In genomic region chr11:120905430-120905873, GRCm38 (mm10) we compare ENCODE assay signal across 8 mouse cellular contexts. TPM values are rescaled to one million over a fixed set of nuclear protein-coding genes. Genes with fewer than 3 reads are reported as not detected.
DNase-seq lines count a peak whose midpoint lies in the region; ATAC-seq and TF ChIP-seq lines count a peak whose summit lies in the region.

No protein-coding gene starts in this region.

- no peak overlapping the region for H3ac ChIP-seq in myocyte (ENCODE audit: control insufficient read depth, insufficient read length)

- no peak overlapping the region for H3K4me3 ChIP-seq in midbrain, embryonic 11.5 days (ENCODE audit: low read depth, low read length)
- H3K4me3 ChIP-seq in midbrain, embryonic 16.5 days (ENCODE audit: low read depth, low read length) = no peak overlapping the region
- H3K4me3 ChIP-seq in cortical plate, adult 2 months (ENCODE audit: insufficient read depth, low read length) = no peak overlapping the region
- H3K4me3 ChIP-seq in limb, embryonic 12.5 days (replicated peaks) = no peak overlapping the region
- H3K4me3 ChIP-seq in myocyte = no peak overlapping the region
- no peak overlapping the region for H3K4me3 ChIP-seq in stomach, embryonic 14.5 days (ENCODE audit: low read depth, low read length)

- WGBS in midbrain, embryonic 11.5 days = 17% methylated on average over 1 of the region's 1 CpGs
- 3% methylated on average over 1 of the region's 1 CpGs for WGBS in midbrain, embryonic 16.5 days
- WGBS in limb, embryonic 12.5 days = 18% methylated on average over 1 of the region's 1 CpGs
- WGBS in stomach, embryonic 14.5 days = 37% methylated on average over 1 of the region's 1 CpGs

- no peaks in the 10 kb centered on the region for H3K9me3 ChIP-seq in midbrain, embryonic 11.5 days (ENCODE audit: control insufficient read depth, low read length)
- no peaks in the 10 kb centered on the region for H3K9me3 ChIP-seq in midbrain, embryonic 16.5 days (replicated peaks; ENCODE audit: control insufficient read depth, low read length, poor library complexity, severe bottlenecking)
- H3K9me3 ChIP-seq in limb, embryonic 12.5 days = no peaks in the 10 kb centered on the region
- H3K9me3 ChIP-seq in stomach, embryonic 14.5 days (ENCODE audit: control insufficient read depth, low read depth, low read length) = no peaks in the 10 kb centered on the region

- peak; percentile 100 for TF ChIP-seq CTCF in cortical plate, adult 2 months (IDR thresholded peaks at IDR 0.05; ENCODE audit: extremely low read depth, insufficient read depth, low read length)

- H3K79me2 ChIP-seq in myocyte (ENCODE audit: control insufficient read depth, insufficient read depth) = no peaks in the 10 kb centered on the region

- H3K4me1 ChIP-seq in midbrain, embryonic 11.5 days (ENCODE audit: control insufficient read depth, insufficient read depth, low read length) = no peaks in the 10 kb centered on the region
- no peaks in the 10 kb centered on the region for H3K4me1 ChIP-seq in midbrain, embryonic 16.5 days (ENCODE audit: control insufficient read depth, insufficient read depth, low read length)
- H3K4me1 ChIP-seq in cortical plate, adult 2 months (ENCODE audit: control insufficient read depth, insufficient read depth, low read length) = no peaks in the 10 kb centered on the region
- H3K4me1 ChIP-seq in limb, embryonic 12.5 days (replicated peaks) = no peaks in the 10 kb centered on the region
- H3K4me1 ChIP-seq in stomach, embryonic 14.5 days (ENCODE audit: control insufficient read depth, insufficient read depth, low read length) = no peaks in the 10 kb centered on the region

- no peak for TF ChIP-seq POLR2A in cortical plate, adult 2 months (IDR thresholded peaks at IDR 0.05; ENCODE audit: extremely low read depth, insufficient read depth, low read length)
- no peak for TF ChIP-seq POLR2A in myocyte (IDR thresholded peaks at IDR 0.05; ENCODE audit: insufficient read length, low read depth)

- 0 out of 2 replicates have a peak, but pooled peaks cover 3% of the 10 kb centered on the region for H3K36me3 ChIP-seq in midbrain, embryonic 11.5 days (ENCODE audit: control insufficient read depth, insufficient read depth, low read length)
- peaks cover 3% of the 10 kb centered on the region; the same call in 1 of the 2 replicates for H3K36me3 ChIP-seq in midbrain, embryonic 16.5 days (ENCODE audit: control insufficient read depth, insufficient read depth, low read length)
- H3K36me3 ChIP-seq in limb, embryonic 12.5 days = peaks cover 26% of the 10 kb centered on the region
- H3K36me3 ChIP-seq in myocyte (ENCODE audit: control insufficient read depth, insufficient read depth) = no peaks in the 10 kb centered on the region
- no peaks in the 10 kb centered on the region for H3K36me3 ChIP-seq in stomach, embryonic 14.5 days (ENCODE audit: control insufficient read depth, insufficient read depth, low read length)

- DNase-seq in midbrain, embryonic 11.5 days (ENCODE audit: low spot score, missing footprints) = peak; percentile 97
- peak; percentile 95 for DNase-seq in heart, adult 11 months
- DNase-seq in kidney, adult 8-10 months = peak; percentile 58 to 78

- H3K9ac ChIP-seq in midbrain, embryonic 11.5 days (ENCODE audit: low read length) = no peak overlapping the region
- H3K9ac ChIP-seq in midbrain, embryonic 16.5 days (ENCODE audit: low read depth, low read length) = no peak overlapping the region
- no peak overlapping the region for H3K9ac ChIP-seq in limb, embryonic 12.5 days (replicated peaks)
- no peak overlapping the region for H3K9ac ChIP-seq in stomach, embryonic 14.5 days (replicated peaks; ENCODE audit: low read depth, low read length)

- peak; percentile 67; the same call in 1 of the 2 replicates for ATAC-seq in midbrain, embryonic 11.5 days (ENCODE audit: low FRiP score)
- no peak for ATAC-seq in midbrain, embryonic 16.5 days
- peak; percentile 71; the same call in 1 of the 2 replicates for ATAC-seq in limb, embryonic 12.5 days (ENCODE audit: insufficient number of reproducible peaks, insufficient read depth, low FRiP score, low TSS enrichment, low read depth)
- ATAC-seq in stomach, embryonic 14.5 days (ENCODE audit: insufficient number of reproducible peaks, insufficient read depth, low FRiP score, low read depth) = peak; percentile 76; the same call in 1 of the 2 replicates

- H3K27me3 ChIP-seq in midbrain, embryonic 11.5 days (ENCODE audit: control insufficient read depth, insufficient read depth, low read length) = no peaks in the 10 kb centered on the region
- no peaks in the 10 kb centered on the region for H3K27me3 ChIP-seq in midbrain, embryonic 16.5 days (ENCODE audit: control insufficient read depth, insufficient read depth, low read depth, low read length)
- no peaks in the 10 kb centered on the region for H3K27me3 ChIP-seq in limb, embryonic 12.5 days
- H3K27me3 ChIP-seq in myocyte (ENCODE audit: control insufficient read depth, insufficient read depth, insufficient read length) = no peaks in the 10 kb centered on the region
- H3K27me3 ChIP-seq in stomach, embryonic 14.5 days (ENCODE audit: control insufficient read depth, insufficient read depth, low read length) = no peaks in the 10 kb centered on the region

- no peak overlapping the region for H3K27ac ChIP-seq in midbrain, embryonic 11.5 days (ENCODE audit: low read depth, low read length)
- H3K27ac ChIP-seq in midbrain, embryonic 16.5 days (ENCODE audit: low read length) = no peak overlapping the region
- no peak overlapping the region for H3K27ac ChIP-seq in cortical plate, adult 2 months (ENCODE audit: insufficient read depth, low read length)
- H3K27ac ChIP-seq in limb, embryonic 12.5 days = no peak overlapping the region
- no peak overlapping the region for H3K27ac ChIP-seq in stomach, embryonic 14.5 days (ENCODE audit: low read length)

- H3K4me2 ChIP-seq in midbrain, embryonic 11.5 days = no peak overlapping the region
- H3K4me2 ChIP-seq in midbrain, embryonic 16.5 days (ENCODE audit: low read length) = no peak overlapping the region
- H3K4me2 ChIP-seq in limb, embryonic 12.5 days = no peak overlapping the region
- no peak overlapping the region for H3K4me2 ChIP-seq in myocyte (ENCODE audit: low read depth)
- H3K4me2 ChIP-seq in stomach, embryonic 14.5 days (replicated peaks; ENCODE audit: low read depth, low read length) = no peak overlapping the region

TF ChIP-seq in myocyte, 11 proteins besides CTCF, POLR2A, EP300 and RAD21:
- TF ChIP-seq MYOG (IDR thresholded peaks at IDR 0.05; ENCODE audit: control insufficient read depth in 1 of 3, insufficient read depth in 1 of 3, insufficient read length in 2 of 3, low read depth in 2 of 3) (no peak), TCF3 (IDR thresholded peaks at IDR 0.05; ENCODE audit: insufficient read length, low read depth) (no peak), SRF (IDR thresholded peaks at IDR 0.05; ENCODE audit: control insufficient read depth, insufficient read length, low read depth) (peak; percentile 7), POLR2AphosphoS2 (IDR thresholded peaks at IDR 0.05; ENCODE audit: insufficient read length, low read depth) (no peak), MYOD1 (IDR thresholded peaks at IDR 0.05; ENCODE audit: control insufficient read depth in 1 of 3, insufficient read length in 2 of 3, low read depth in 2 of 3) (peak in 1 of 3 experiments; percentile 17), CEBPB (IDR thresholded peaks at IDR 0.05; ENCODE audit: insufficient read depth, poor library complexity, severe bottlenecking) (no peak), MAX (IDR thresholded peaks at IDR 0.05; ENCODE audit: low read depth) (no peak), E2F4 (IDR thresholded peaks at IDR 0.05; ENCODE audit: insufficient read depth) (no peak), TCF12 (IDR thresholded peaks at IDR 0.05; ENCODE audit: insufficient read depth, poor library complexity, severe bottlenecking) (no peak), USF1 (IDR thresholded peaks at IDR 0.05; ENCODE audit: low read depth) (no peak), REST (IDR thresholded peaks at IDR 0.05; ENCODE audit: insufficient read depth, insufficient read length) (no peak)
TF ChIP-seq in myocyte: peak in this region for 2.

RNA-seq across cellular contexts. Expression of gene Ccdc57, which starts 27.2 kb away (rescaled TPM):
- polyA plus RNA-seq in midbrain, embryonic 11.5 days (2014; fragmentation: Nextera tagmentation; extraction: Ambion mirVana) = 4.3 and 4.5 TPM in 2 replicates
- 6.8 and 7.1 TPM in 2 replicates for polyA plus RNA-seq in midbrain, embryonic 16.5 days (2015; fragmentation: Nextera tagmentation; extraction: Ambion mirVana)
- 11.0 and 13.1 TPM in 2 replicates for polyA plus RNA-seq in cortical plate, adult 2 months (2012; rRNA removed)
- 6.4 and 7.2 TPM in 2 replicates for polyA plus RNA-seq in limb, embryonic 12.5 days (2016; fragmentation: Nextera tagmentation; extraction: Ambion mirVana)
- polyA plus RNA-seq in myocyte (2012; fragmentation: generic; extraction: Trizol) = 1.8 TPM
- polyA plus RNA-seq in stomach, embryonic 14.5 days (2014; fragmentation: Nextera tagmentation; extraction: Ambion mirVana) = 5.6 and 6.5 TPM in 2 replicates

RNA-seq across cellular contexts. Expression of gene Slc16a3, which starts 42.8 kb away (rescaled TPM):
- 24.1 and 30.4 TPM in 2 replicates for polyA plus RNA-seq in midbrain, embryonic 11.5 days (2014; fragmentation: Nextera tagmentation; extraction: Ambion mirVana)
- 9.0 and 10.0 TPM in 2 replicates for polyA plus RNA-seq in midbrain, embryonic 16.5 days (2015; fragmentation: Nextera tagmentation; extraction: Ambion mirVana)
- polyA plus RNA-seq in cortical plate, adult 2 months (2012; rRNA removed) = 6.1 and 7.1 TPM in 2 replicates
- polyA plus RNA-seq in limb, embryonic 12.5 days (2016; fragmentation: Nextera tagmentation; extraction: Ambion mirVana) = 77.0 and 77.4 TPM in 2 replicates
- 9.7 TPM for polyA plus RNA-seq in myocyte (2012; fragmentation: generic; extraction: Trizol)
- 24.1 and 32.9 TPM in 2 replicates for polyA plus RNA-seq in stomach, embryonic 14.5 days (2014; fragmentation: Nextera tagmentation; extraction: Ambion mirVana)
